Mouse (Mus musculus): ENCODE data around the gene Plac8.

DNA sequence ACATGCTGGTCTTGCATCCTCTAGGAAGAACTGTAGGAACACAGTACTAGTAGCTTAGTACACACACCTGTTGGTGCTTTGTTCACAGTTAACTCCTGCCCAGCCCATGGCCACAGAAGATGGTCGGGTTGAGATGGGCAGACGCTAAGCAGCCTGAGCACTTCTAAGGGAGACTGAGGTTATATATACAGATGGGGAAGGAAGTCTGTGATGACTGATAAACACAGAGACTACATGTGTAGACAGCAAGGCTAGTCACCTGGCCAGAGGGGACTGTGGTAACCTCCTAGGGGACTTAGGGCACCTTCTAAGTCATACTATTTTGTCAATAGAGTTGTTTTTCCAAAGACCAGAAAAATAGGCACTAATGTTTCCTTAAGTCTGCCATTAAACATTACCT, 29.8 kb upstream of the Plac8 start:
- no peak for TF ChIP-seq CTCF (IDR thresholded peaks at IDR 0.05)
- TF ChIP-seq POLR2A (IDR thresholded peaks at IDR 0.05; ENCODE audit: insufficient read depth, low read depth, low read length), result no peak
- no peak for TF ChIP-seq EP300 (IDR thresholded peaks at IDR 0.05; ENCODE audit: insufficient read depth, low read depth, low read length)

Measured in heart, adult 2 months (tissue).